Comparison of ENCODE assay signal across 23 mouse cellular contexts in the genomic region with DNA sequence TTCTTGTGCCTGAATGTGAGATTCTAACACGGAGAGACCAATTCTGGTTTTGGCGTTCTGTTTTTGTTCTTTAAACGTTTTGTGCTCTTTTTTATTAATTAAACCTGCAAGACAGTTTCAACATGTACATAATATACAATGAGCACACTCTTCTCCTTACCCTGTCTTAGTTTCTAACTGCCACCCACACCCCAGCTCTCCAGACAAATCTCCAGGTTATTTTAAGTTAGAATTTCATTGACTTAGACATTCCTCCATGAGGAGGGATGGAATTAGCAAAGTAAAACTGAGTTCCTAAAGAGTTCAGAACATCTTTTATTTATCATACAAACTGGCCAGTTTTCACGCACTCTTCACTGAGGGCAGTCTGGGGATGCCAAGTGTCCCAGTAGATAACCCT.
DNase-seq lines count a peak whose midpoint lies in the region; ATAC-seq and TF ChIP-seq lines count a peak whose summit lies in the region.
"Had no signal": no experiment of that assay in that cellular context is flagged by ENCODE, and none has a peak within 500 bp of the region (broad histone marks: within the 10 kb centered on the region; RNA-seq: fewer than 3 reads in every experiment).

No protein-coding gene starts in this region.

- WGBS in kidney, adult 2 months: 87% methylated on average over 4 of the region's 4 CpGs

- no peak for TF ChIP-seq CTCF in kidney, adult 2 months (conservative IDR thresholded peaks at IDR 0.05; ENCODE audit: insufficient read depth, insufficient read length, low read depth, low read length)

- no peak overlapping the region for H3K27ac ChIP-seq in kidney, adult 2 months (ENCODE audit: insufficient read depth, low read depth, low read length)

- no peaks in the 10 kb centered on the region for H3K36me3 ChIP-seq in kidney, adult 2 months (ENCODE audit: control insufficient read depth, insufficient read depth, low read length)
- H3K36me3 ChIP-seq: G1E had no signal

- no peaks in the 10 kb centered on the region for H3K4me1 ChIP-seq in kidney, adult 2 months (ENCODE audit: control insufficient read depth, insufficient read depth, low read length)

- H3K27me3 ChIP-seq in kidney, adult 2 months (replicated peaks; ENCODE audit: control insufficient read depth, insufficient read depth, low read length): no peaks in the 10 kb centered on the region
- H3K27me3 ChIP-seq: CH12.LX, Patski had no signal

- peak; percentile 100 for ATAC-seq in frontal cortex, adult (ENCODE audit: low TSS enrichment)
- ATAC-seq in granulocyte monocyte progenitor cell, adult 5-6 weeks (replicated peaks; ENCODE audit: poor library complexity, severe bottlenecking): no peak
- ATAC-seq: activated CD4-positive, CD25-positive, alpha-beta regulatory T cell, adult 4 months; CD4-positive, CD25-positive, alpha-beta regulatory T cell, adult 4 months; Patski had no signal

- H3K4me3 ChIP-seq in kidney, adult 2 months (ENCODE audit: insufficient read depth, low read depth, low read length): no peak overlapping the region

- no peak for TF ChIP-seq POLR2A in kidney, adult 2 months (IDR thresholded peaks at IDR 0.05; ENCODE audit: low read depth, low read length)

- no peak for DNase-seq in frontal cortex, postnatal 10 days (ENCODE audit: low spot score in 2 of 2)
- peak; percentile 14 for DNase-seq in right cerebral cortex, adult 18-20 months
- DNase-seq in right cerebral cortex, postnatal 14 days: no peak
- DNase-seq in brain, adult 2 months (ENCODE audit: low read depth, low spot score): peak; percentile 53
- peak; percentile 36 for DNase-seq in telencephalon, adult 2 months (ENCODE audit: low read depth, low spot score)
- DNase-seq in kidney, adult 2 months: no peak
- DNase-seq: adrenal gland, adult 2 months; adrenal gland, adult 8-10 months; adrenal gland, postnatal 10 days; adrenal gland, postnatal 14 days; adrenal gland, postnatal 25 days; adrenal gland, postnatal 36 days; B cell, adult 2 months; cerebellum, adult 11 months; cerebellum, adult 11-12 months; cerebellum, adult 18-20 months had no signal

Comparison
In these comparisons a context has a peak if more than half of its experiments do, and no peak if none do; other contexts are left out.
1. DNase-seq: peak in right cerebral cortex, adult 18-20 months (single experiment), brain, adult 2 months (single experiment) and telencephalon, adult 2 months (single experiment); none in frontal cortex, postnatal 10 days (0 of 2), right cerebral cortex, postnatal 14 days (single experiment) and kidney, adult 2 months (single experiment).